Mouse (Mus musculus): ENCODE results near the gene Fam43a. TPM values are rescaled to one million over a fixed set of nuclear protein-coding genes. Genes with fewer than 3 reads are reported as not detected.
A peak's percentile ranks its signal among the peaks of the same experiment; 100 is the strongest.

Fam43a gene
- polyA plus RNA-seq, 1 experiment from 2014 or later = 18.5 TPM

- Histone ChIP-seq H3K27ac (no peak overlapping the region; the same call in 1 of the 2 replicates), H3K36me3 (ENCODE audit: insufficient read depth, low read length) (no peaks in the 10 kb centered on the region), H3K4me3 (replicated peaks; ENCODE audit: low read depth, low read length) (peak overlapping the region; percentile 70), H3K4me2 (ENCODE audit: low read length) (peak overlapping the region; percentile 83), H3K27me3 (ENCODE audit: insufficient read depth, low read length) (no peaks in the 10 kb centered on the region), H3K4me1 (replicated peaks; ENCODE audit: insufficient read depth, low read length) (peaks cover 5% of the 10 kb centered on the region; the same call in 1 of the 2 replicates), H3K9ac (ENCODE audit: low read depth, low read length) (no peak overlapping the region), H3K9me3 (replicated peaks; ENCODE audit: low read length) (no peaks in the 10 kb centered on the region)
- no peak for ATAC-seq (replicated peaks; ENCODE audit: low FRiP score, low read depth)
- DNase-seq (ENCODE audit: low spot score) = no peak
- 39% methylated on average over 7 of the region's 7 CpGs for WGBS
- TF ChIP-seq CTCF (IDR thresholded peaks at IDR 0.05; ENCODE audit: low read depth) = no peak
Observed at GRCm38 (mm10) chr16:30601946-30602345, 2.4 kb downstream of the Fam43a start.

GRCm38 (mm10) chr16:30602684-30603530 lies 3.4 kb downstream of the Fam43a start:
- H3K9ac ChIP-seq (ENCODE audit: low read depth, low read length) = no peak overlapping the region
- WGBS = 41% methylated on average over 18 of the region's 18 CpGs
- no peaks in the 10 kb centered on the region for H3K36me3 ChIP-seq (ENCODE audit: insufficient read depth, low read length)
- ATAC-seq (replicated peaks; ENCODE audit: low FRiP score, low read depth) (no peak), DNase-seq (ENCODE audit: low spot score) (no peak)
- no peak overlapping the region for H3K4me3 ChIP-seq (replicated peaks; ENCODE audit: low read depth, low read length)
- peaks cover 5% of the 10 kb centered on the region; the same call in 1 of the 2 replicates for H3K4me1 ChIP-seq (replicated peaks; ENCODE audit: insufficient read depth, low read length)
- H3K9me3 ChIP-seq (replicated peaks; ENCODE audit: low read length) = no peaks in the 10 kb centered on the region
- no peaks in the 10 kb centered on the region for H3K27me3 ChIP-seq (ENCODE audit: insufficient read depth, low read length)
- H3K4me2 ChIP-seq (ENCODE audit: low read length) = peak overlapping the region; percentile 83
- TF ChIP-seq CTCF (IDR thresholded peaks at IDR 0.05; ENCODE audit: low read depth) = no peak
- no peak overlapping the region for H3K27ac ChIP-seq

GRCm38 (mm10) chr16:30603531-30603842 lies 4.0 kb downstream of the Fam43a start:
- no peak overlapping the region for H3K4me3 ChIP-seq (replicated peaks; ENCODE audit: low read depth, low read length)
- H3K27ac ChIP-seq = no peak overlapping the region
- H3K36me3 ChIP-seq (ENCODE audit: insufficient read depth, low read length) = no peaks in the 10 kb centered on the region
- WGBS = 42% methylated on average over 9 of the region's 9 CpGs
- no peak for ATAC-seq (replicated peaks; ENCODE audit: low FRiP score, low read depth)
- H3K4me2 ChIP-seq (ENCODE audit: low read length) = peak overlapping the region; percentile 83; the same call in 1 of the 2 replicates
- H3K27me3 ChIP-seq (ENCODE audit: insufficient read depth, low read length) = no peaks in the 10 kb centered on the region
- DNase-seq (ENCODE audit: low spot score) = no peak
- TF ChIP-seq CTCF (IDR thresholded peaks at IDR 0.05; ENCODE audit: low read depth) = no peak
- H3K9ac ChIP-seq (ENCODE audit: low read depth, low read length) = no peak overlapping the region
- peaks cover 5% of the 10 kb centered on the region; the same call in 1 of the 2 replicates for H3K4me1 ChIP-seq (replicated peaks; ENCODE audit: insufficient read depth, low read length)
- no peaks in the 10 kb centered on the region for H3K9me3 ChIP-seq (replicated peaks; ENCODE audit: low read length)

GRCm38 (mm10) chr16:30604061-30604806 lies 4.7 kb downstream of the Fam43a start:
- no peak overlapping the region for H3K27ac ChIP-seq
- H3K9ac ChIP-seq (ENCODE audit: low read depth, low read length) = no peak overlapping the region
- H3K36me3 ChIP-seq (ENCODE audit: insufficient read depth, low read length) = no peaks in the 10 kb centered on the region
- H3K27me3 ChIP-seq (ENCODE audit: insufficient read depth, low read length) = no peaks in the 10 kb centered on the region
- 59% methylated on average over 16 of the region's 16 CpGs for WGBS
- H3K4me3 ChIP-seq (replicated peaks; ENCODE audit: low read depth, low read length) = no peak overlapping the region
- TF ChIP-seq CTCF (IDR thresholded peaks at IDR 0.05; ENCODE audit: low read depth) = no peak
- no peak for DNase-seq (ENCODE audit: low spot score)
- H3K4me1 ChIP-seq (replicated peaks; ENCODE audit: insufficient read depth, low read length) = peaks cover 5% of the 10 kb centered on the region; the same call in 1 of the 2 replicates
- no peaks in the 10 kb centered on the region for H3K9me3 ChIP-seq (replicated peaks; ENCODE audit: low read length)
- ATAC-seq (replicated peaks; ENCODE audit: low FRiP score, low read depth) = no peak
- H3K4me2 ChIP-seq (ENCODE audit: low read length) = no peak overlapping the region

- no peak overlapping the region; the same call in 1 of the 2 replicates for H3K4me2 ChIP-seq (ENCODE audit: low read length)
- no peak overlapping the region for H3K4me3 ChIP-seq (replicated peaks; ENCODE audit: low read depth, low read length)
- ATAC-seq (replicated peaks; ENCODE audit: low FRiP score, low read depth) (no peak), DNase-seq (ENCODE audit: low spot score) (no peak)
- peaks cover 5% of the 10 kb centered on the region; the same call in 1 of the 2 replicates for H3K4me1 ChIP-seq (replicated peaks; ENCODE audit: insufficient read depth, low read length)
- H3K9ac ChIP-seq (ENCODE audit: low read depth, low read length) = no peak overlapping the region
- no peak for TF ChIP-seq CTCF (IDR thresholded peaks at IDR 0.05; ENCODE audit: low read depth)
- H3K27me3 ChIP-seq (ENCODE audit: insufficient read depth, low read length) = no peaks in the 10 kb centered on the region
- H3K36me3 ChIP-seq (ENCODE audit: insufficient read depth, low read length) = no peaks in the 10 kb centered on the region
- no peaks in the 10 kb centered on the region for H3K9me3 ChIP-seq (replicated peaks; ENCODE audit: low read length)
- no peak overlapping the region for H3K27ac ChIP-seq
- 56% methylated on average over 7 of the region's 7 CpGs for WGBS
Observed at GRCm38 (mm10) chr16:30604807-30605137, 5.2 kb downstream of the Fam43a start.

GRCm38 (mm10) chr16:30605528-30605927 lies 6.0 kb downstream of the Fam43a start:
- H3K9ac ChIP-seq (ENCODE audit: low read depth, low read length) = no peak overlapping the region
- no peak for DNase-seq (ENCODE audit: low spot score)
- H3K4me1 ChIP-seq (replicated peaks; ENCODE audit: insufficient read depth, low read length) = peaks cover 5% of the 10 kb centered on the region; the same call in 1 of the 2 replicates

More at GRCm38 (mm10) chr16:30605528-30605927, 6.0 kb downstream of the Fam43a start:
- no peaks in the 10 kb centered on the region for H3K36me3 ChIP-seq (ENCODE audit: insufficient read depth, low read length)
- no peak overlapping the region for H3K27ac ChIP-seq
- ATAC-seq (replicated peaks; ENCODE audit: low FRiP score, low read depth) = 0 out of 2 replicates have a peak, but pooled peaks have one; percentile 38
- no peak overlapping the region for H3K4me3 ChIP-seq (replicated peaks; ENCODE audit: low read depth, low read length)
- 24% methylated on average over 6 of the region's 6 CpGs for WGBS
- no peaks in the 10 kb centered on the region for H3K9me3 ChIP-seq (replicated peaks; ENCODE audit: low read length)
- no peaks in the 10 kb centered on the region for H3K27me3 ChIP-seq (ENCODE audit: insufficient read depth, low read length)
- H3K4me2 ChIP-seq (ENCODE audit: low read length) = no peak overlapping the region; the same call in 1 of the 2 replicates
- no peak for TF ChIP-seq CTCF (IDR thresholded peaks at IDR 0.05; ENCODE audit: low read depth)

Measured in kidney, postnatal 0 days (tissue).